Mouse (Mus musculus): ENCODE measurements around the gene Gm9508. TPM values are rescaled to one million over a fixed set of nuclear protein-coding genes. Genes with fewer than 3 reads are reported as not detected.
"Not testable (repeated sequence)": the region's sequence is repeated elsewhere in the genome, so short reads cannot be mapped to it uniquely, and the experiment has no call there.

Gene Gm9508
- polyA plus RNA-seq, 1 experiment from 2014 or later: not detected

- H3K9me3 ChIP-seq (ENCODE audit: control insufficient read depth, low read length): no peaks in the 10 kb centered on the region
- H3K27ac ChIP-seq (ENCODE audit: low read length): no peak within 1 kb of the TSS
- H3K9ac ChIP-seq (replicated peaks; ENCODE audit: low read depth, low read length): no peak within 1 kb of the TSS
- ATAC-seq: no peak
- H3K27me3 ChIP-seq (replicated peaks; ENCODE audit: control insufficient read depth, insufficient read depth, low read length): no peaks in the 10 kb centered on the region
- WGBS: 91% methylated on average over 1 of the region's 1 CpGs
- no peaks in the 10 kb centered on the region for H3K4me1 ChIP-seq (replicated peaks; ENCODE audit: control insufficient read depth, insufficient read depth, low read length)
- H3K4me2 ChIP-seq (ENCODE audit: low read length): no peak within 1 kb of the TSS
- no peak within 1 kb of the TSS for H3K4me3 ChIP-seq (replicated peaks; ENCODE audit: low read length)
- no peaks in the 10 kb centered on the region for H3K36me3 ChIP-seq (ENCODE audit: control insufficient read depth, insufficient read depth)
These were observed 18.5 kb upstream of the Gm9508 start, which contains the start of gene Gm10142 for GRCm38 (mm10) chr10:77715507-77715906. Gene Gm10142, plus strand, starts transcription at chr10:77715807.

DNA sequence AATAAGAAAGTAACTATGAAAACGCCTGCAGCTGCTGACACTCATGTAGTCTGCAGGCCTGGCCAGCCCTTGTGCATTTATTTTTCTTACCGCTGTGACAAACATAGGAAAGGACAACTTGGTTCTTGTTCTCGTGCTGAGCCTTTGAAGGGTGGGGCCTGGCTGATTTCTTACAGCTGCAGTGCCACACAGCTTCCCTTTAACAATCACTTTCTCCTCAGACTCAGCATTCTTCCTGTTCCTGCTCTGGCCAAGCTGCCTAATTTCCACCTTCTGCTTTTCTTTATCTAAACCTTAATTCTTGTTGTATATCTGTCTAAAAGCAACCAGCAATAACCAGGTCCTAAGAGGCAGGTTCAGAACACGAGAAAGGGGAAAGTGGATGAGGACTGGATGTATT lies 16.7 kb upstream of the Gm9508 start:
- Histone ChIP-seq H3K36me3 (ENCODE audit: control insufficient read depth, insufficient read depth) (no peaks in the 10 kb centered on the region), H3K27me3 (replicated peaks; ENCODE audit: control insufficient read depth, insufficient read depth, low read length) (no peaks in the 10 kb centered on the region), H3K9me3 (ENCODE audit: control insufficient read depth, low read length) (no peaks in the 10 kb centered on the region), H3K9ac (replicated peaks; ENCODE audit: low read depth, low read length) (no peak overlapping the region), H3K4me2 (ENCODE audit: low read length) (no peak overlapping the region), H3K4me1 (replicated peaks; ENCODE audit: control insufficient read depth, insufficient read depth, low read length) (no peaks in the 10 kb centered on the region), H3K4me3 (replicated peaks; ENCODE audit: low read length) (no peak overlapping the region), H3K27ac (ENCODE audit: low read length) (no peak overlapping the region)
- ATAC-seq: no peak
- 74% methylated on average over 4 of the region's 4 CpGs for WGBS

DNA sequence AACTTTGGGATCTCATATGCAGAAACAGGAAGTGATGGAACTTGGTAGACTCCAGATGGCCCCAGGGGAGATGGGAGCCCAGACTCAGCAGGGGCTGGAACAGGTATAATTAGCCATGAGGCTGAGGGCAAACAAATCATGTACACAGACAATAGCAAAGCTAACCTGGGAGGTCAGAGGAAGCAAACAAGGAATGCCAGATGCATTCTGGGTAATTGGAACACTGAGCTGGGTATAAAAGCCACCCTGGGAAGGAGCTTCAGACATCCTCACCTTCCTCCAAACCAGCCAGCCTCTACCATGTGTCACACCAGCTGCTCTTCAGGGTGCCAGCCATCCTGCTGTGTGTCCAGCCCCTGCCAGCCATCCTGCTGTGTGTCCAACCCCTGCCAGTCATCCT lies 14.1 kb upstream of the Gm9508 start, which contains the start of gene Gm10024:
Gene Gm10024 (plus strand): TSS at position 301 of the 400 bp plus-strand sequence.
- not testable (repeated sequence) for H3K9ac ChIP-seq (replicated peaks; ENCODE audit: low read depth, low read length); H3K4me3 ChIP-seq (replicated peaks; ENCODE audit: low read length); H3K27ac ChIP-seq (ENCODE audit: low read length); H3K9me3 ChIP-seq (ENCODE audit: control insufficient read depth, low read length); H3K4me1 ChIP-seq (replicated peaks; ENCODE audit: control insufficient read depth, insufficient read depth, low read length); ATAC-seq; H3K36me3 ChIP-seq (ENCODE audit: control insufficient read depth, insufficient read depth); H3K27me3 ChIP-seq (replicated peaks; ENCODE audit: control insufficient read depth, insufficient read depth, low read length); H3K4me2 ChIP-seq (ENCODE audit: low read length)

GRCm38 (mm10) chr10:77709831-77710230 lies 12.8 kb upstream of the Gm9508 start:
- no peak overlapping the region for H3K4me2 ChIP-seq (ENCODE audit: low read length)
- 79% methylated on average over 3 of the region's 3 CpGs for WGBS
- no peak overlapping the region for H3K27ac ChIP-seq (ENCODE audit: low read length)
- no peak overlapping the region for H3K9ac ChIP-seq (replicated peaks; ENCODE audit: low read depth, low read length)
- ATAC-seq: no peak
- no peaks in the 10 kb centered on the region for H3K27me3 ChIP-seq (replicated peaks; ENCODE audit: control insufficient read depth, insufficient read depth, low read length)
- no peaks in the 10 kb centered on the region for H3K9me3 ChIP-seq (ENCODE audit: control insufficient read depth, low read length)
- H3K36me3 ChIP-seq (ENCODE audit: control insufficient read depth, insufficient read depth): no peaks in the 10 kb centered on the region
- H3K4me3 ChIP-seq (replicated peaks; ENCODE audit: low read length): no peak overlapping the region
- H3K4me1 ChIP-seq (replicated peaks; ENCODE audit: control insufficient read depth, insufficient read depth, low read length): no peaks in the 10 kb centered on the region

DNA sequence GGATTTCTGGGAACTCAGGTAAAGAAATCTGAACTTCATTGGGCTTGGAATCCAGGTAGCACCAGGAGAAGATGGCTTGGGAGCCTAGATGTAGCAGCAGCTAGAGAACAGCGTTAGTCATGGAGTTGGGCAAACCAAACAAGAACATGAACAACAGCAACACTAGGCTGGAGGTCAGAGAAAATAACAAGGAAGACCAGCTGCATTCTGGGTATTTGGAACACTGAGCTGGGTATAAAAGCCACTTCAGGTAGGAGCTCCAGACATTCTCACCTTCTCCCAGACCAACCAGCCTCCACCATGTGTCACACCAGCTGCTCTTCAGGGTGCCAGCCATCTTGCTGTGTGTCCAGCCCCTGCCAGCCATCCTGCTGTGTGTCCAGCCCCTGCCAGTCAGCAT lies 9.3 kb upstream of the Gm9508 start, which contains the start of gene Gm10272:
Gene Gm10272 (plus strand): TSS at position 301 of the 400 bp plus-strand sequence.
- Histone ChIP-seq H3K4me3 (replicated peaks; ENCODE audit: low read length) (no peak within 1 kb of the TSS), H3K27me3 (replicated peaks; ENCODE audit: control insufficient read depth, insufficient read depth, low read length) (no peaks in the 10 kb centered on the region), H3K4me2 (ENCODE audit: low read length) (no peak within 1 kb of the TSS), H3K4me1 (replicated peaks; ENCODE audit: control insufficient read depth, insufficient read depth, low read length) (no peaks in the 10 kb centered on the region), H3K9me3 (ENCODE audit: control insufficient read depth, low read length) (no peaks in the 10 kb centered on the region), H3K27ac (ENCODE audit: low read length) (no peak within 1 kb of the TSS), H3K9ac (replicated peaks; ENCODE audit: low read depth, low read length) (no peak within 1 kb of the TSS), H3K36me3 (ENCODE audit: control insufficient read depth, insufficient read depth) (no peaks in the 10 kb centered on the region)
- no peak for ATAC-seq
- WGBS: 94% methylated on average over 1 of the region's 1 CpGs

- H3K4me3 ChIP-seq (replicated peaks; ENCODE audit: low read length); H3K9me3 ChIP-seq (ENCODE audit: control insufficient read depth, low read length); H3K4me1 ChIP-seq (replicated peaks; ENCODE audit: control insufficient read depth, insufficient read depth, low read length); H3K27ac ChIP-seq (ENCODE audit: low read length); H3K36me3 ChIP-seq (ENCODE audit: control insufficient read depth, insufficient read depth); H3K4me2 ChIP-seq (ENCODE audit: low read length); ATAC-seq; H3K9ac ChIP-seq (replicated peaks; ENCODE audit: low read depth, low read length): not testable (repeated sequence)
- WGBS: 59% methylated on average over 3 of the region's 3 CpGs
- H3K27me3 ChIP-seq (replicated peaks; ENCODE audit: control insufficient read depth, insufficient read depth, low read length): peaks cover 19% of the 10 kb centered on the region
These were observed 6.7 kb downstream of the Gm9508 start, which contains the start of gene Gm19402 for GRCm38 (mm10) chr10:77690356-77690807. Gene Gm19402, minus strand, starts transcription at chr10:77690757.

DNA sequence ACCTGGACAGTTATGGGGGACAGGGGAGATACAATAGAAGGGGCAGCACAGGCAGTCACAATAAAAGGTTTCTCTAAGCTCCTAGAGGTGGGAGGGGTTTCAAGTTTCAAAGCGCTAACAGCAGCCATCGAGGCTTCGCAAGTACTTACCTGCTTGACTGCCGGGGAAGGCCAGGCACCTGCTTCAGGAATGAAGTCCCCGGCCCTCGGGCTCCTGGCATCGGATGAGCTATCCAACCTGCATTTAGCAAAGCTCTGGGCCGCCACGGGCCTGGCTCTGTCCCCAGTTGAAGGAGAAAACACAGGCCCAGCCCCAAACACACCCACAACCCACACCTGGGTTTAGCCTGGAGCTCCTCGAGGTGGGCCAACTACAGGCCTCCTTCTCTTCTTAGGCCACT lies 10.0 kb downstream of the Gm9508 start:
- H3K9me3 ChIP-seq (ENCODE audit: control insufficient read depth, low read length): no peaks in the 10 kb centered on the region
- H3K4me1 ChIP-seq (replicated peaks; ENCODE audit: control insufficient read depth, insufficient read depth, low read length): no peaks in the 10 kb centered on the region
- H3K4me2 ChIP-seq (ENCODE audit: low read length): no peak overlapping the region
- 26% methylated on average over 10 of the region's 10 CpGs for WGBS
- no peak overlapping the region for H3K4me3 ChIP-seq (replicated peaks; ENCODE audit: low read length)
- peaks cover 19% of the 10 kb centered on the region for H3K27me3 ChIP-seq (replicated peaks; ENCODE audit: control insufficient read depth, insufficient read depth, low read length)
- ATAC-seq: no peak
- H3K27ac ChIP-seq (ENCODE audit: low read length): no peak overlapping the region
- H3K9ac ChIP-seq (replicated peaks; ENCODE audit: low read depth, low read length): no peak overlapping the region
- no peaks in the 10 kb centered on the region for H3K36me3 ChIP-seq (ENCODE audit: control insufficient read depth, insufficient read depth)

GRCm38 (mm10) chr10:77685895-77686664 lies 11.0 kb downstream of the Gm9508 start, which contains the start of gene Tspear:
Gene Tspear, plus strand, starts transcription at chr10:77686569.
- Histone ChIP-seq H3K4me2 (ENCODE audit: low read length) (no peak within 1 kb of the TSS), H3K4me3 (replicated peaks; ENCODE audit: low read length) (no peak within 1 kb of the TSS), H3K27ac (ENCODE audit: low read length) (no peak within 1 kb of the TSS), H3K4me1 (replicated peaks; ENCODE audit: control insufficient read depth, insufficient read depth, low read length) (no peaks in the 10 kb centered on the region), H3K36me3 (ENCODE audit: control insufficient read depth, insufficient read depth) (no peaks in the 10 kb centered on the region), H3K9ac (replicated peaks; ENCODE audit: low read depth, low read length) (no peak within 1 kb of the TSS), H3K27me3 (replicated peaks; ENCODE audit: control insufficient read depth, insufficient read depth, low read length) (peaks cover 19% of the 10 kb centered on the region), H3K9me3 (ENCODE audit: control insufficient read depth, low read length) (no peaks in the 10 kb centered on the region)
- 9% methylated on average over 22 of the region's 22 CpGs for WGBS
- no peak for ATAC-seq

DNA sequence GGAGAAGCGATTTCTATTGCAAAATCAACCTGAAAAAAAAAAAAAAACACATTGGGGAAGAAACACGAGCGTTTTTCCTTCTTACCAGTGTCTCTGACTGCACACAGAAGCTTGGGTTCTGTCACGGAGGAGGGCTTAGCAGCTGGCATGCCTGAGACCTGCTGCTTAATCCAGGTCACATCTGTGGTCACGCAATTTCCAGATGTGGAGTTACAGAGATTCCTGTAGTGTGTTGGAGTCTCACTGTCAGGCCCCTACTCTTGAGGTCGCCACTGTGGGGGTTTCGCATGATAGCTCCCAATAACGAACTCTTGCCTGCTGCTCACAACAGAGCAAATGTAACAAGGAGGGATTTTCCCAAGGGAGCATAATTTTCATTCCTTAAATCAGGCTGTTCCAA lies 12.9 kb downstream of the Gm9508 start:
- Histone ChIP-seq H3K4me2 (ENCODE audit: low read length) (no peak overlapping the region), H3K27me3 (replicated peaks; ENCODE audit: control insufficient read depth, insufficient read depth, low read length) (peaks cover 19% of the 10 kb centered on the region), H3K4me1 (replicated peaks; ENCODE audit: control insufficient read depth, insufficient read depth, low read length) (no peaks in the 10 kb centered on the region), H3K9ac (replicated peaks; ENCODE audit: low read depth, low read length) (no peak overlapping the region), H3K9me3 (ENCODE audit: control insufficient read depth, low read length) (no peaks in the 10 kb centered on the region), H3K27ac (ENCODE audit: low read length) (no peak overlapping the region), H3K4me3 (replicated peaks; ENCODE audit: low read length) (no peak overlapping the region), H3K36me3 (ENCODE audit: control insufficient read depth, insufficient read depth) (no peaks in the 10 kb centered on the region)
- WGBS: 43% methylated on average over 8 of the region's 8 CpGs
- ATAC-seq: no peak

Measured in forebrain, embryonic 16.5 days (tissue).